Mouse (Mus musculus) erythroblast, adult 5-6 weeks (primary cell): ENCODE measurements around the gene Alox5ap. TPM values are rescaled to one million over a fixed set of nuclear protein-coding genes. Genes with fewer than 3 reads are reported as not detected.

Experiments
- ATAC-seq: replicated peaks from 2 replicates; pipeline ENCODE4 v1.8.0; 2016; ENCODE audit warnings: moderate number of reproducible peaks, mild to moderate bottlenecking, moderate TSS enrichment, inconsistent platforms; ENCODE audit not compliant: poor library complexity, low FRiP score, severe bottlenecking
- total RNA-seq, 2 experiments: library from RNA; stranded (forward) in 1 of 2; stranded (reverse) in 1 of 2; fragments of 150-400 nt in 1 of 2; fragments of 200-764, 138-1000 nt in 1 of 2; gene quantifications; 2 replicates each; pipeline versions ENCODE4 v1.2.3 to v1.2.4; 2015 to 2017; ENCODE audit warnings: low replicate concordance in 2 of 2

Alox5ap gene
- 202 and 238 TPM in 2 replicates for total RNA-seq (2015; ENCODE audit: low replicate concordance)
- total RNA-seq (2017; ENCODE audit: low replicate concordance) = 173 and 187 TPM in 2 replicates

DNA sequence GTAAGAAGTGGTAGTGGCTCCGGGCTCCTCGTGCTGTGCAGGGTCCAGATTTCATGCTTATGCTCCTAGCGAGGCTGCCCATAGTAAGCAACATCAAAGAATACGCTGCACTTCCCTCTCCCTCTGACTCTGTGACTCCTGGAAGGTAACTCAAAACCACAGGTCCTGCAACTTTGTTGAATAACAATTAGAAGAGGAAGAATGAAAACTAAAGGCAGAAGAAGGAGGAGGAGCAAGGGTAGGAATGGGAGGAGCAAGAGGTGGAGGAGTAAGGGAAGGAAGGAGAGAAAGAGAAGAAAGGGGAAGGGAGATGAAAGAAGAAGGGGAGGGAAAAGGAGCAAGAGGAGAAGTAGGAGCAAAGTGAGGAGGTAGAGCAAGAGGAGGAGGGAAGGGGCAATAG is at the start of gene Alox5ap:
Alox5ap (plus strand) TSS at position 363 of the 400 bp plus-strand sequence.
- ATAC-seq = no peak

DNA sequence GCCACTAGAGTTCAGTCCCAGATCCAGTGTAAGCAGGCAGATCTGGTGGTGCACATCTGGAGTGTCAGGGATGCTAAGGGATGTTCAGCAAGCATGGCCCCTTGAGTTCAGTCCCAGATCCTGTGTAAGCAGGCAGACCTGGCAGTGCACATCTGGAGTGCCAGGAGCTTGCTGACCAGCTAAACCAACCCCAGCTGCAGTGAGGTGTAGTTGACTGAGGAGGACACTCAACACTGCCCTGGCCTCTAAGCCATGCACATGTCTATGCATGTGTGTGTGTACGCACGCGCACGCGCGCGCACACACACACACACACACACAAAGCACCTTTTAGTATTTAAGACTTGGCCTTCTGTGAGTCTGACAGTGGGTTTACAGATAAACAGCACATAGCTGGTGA is 49.0 kb upstream of the Alox5ap start:
- ATAC-seq = no peak

DNA sequence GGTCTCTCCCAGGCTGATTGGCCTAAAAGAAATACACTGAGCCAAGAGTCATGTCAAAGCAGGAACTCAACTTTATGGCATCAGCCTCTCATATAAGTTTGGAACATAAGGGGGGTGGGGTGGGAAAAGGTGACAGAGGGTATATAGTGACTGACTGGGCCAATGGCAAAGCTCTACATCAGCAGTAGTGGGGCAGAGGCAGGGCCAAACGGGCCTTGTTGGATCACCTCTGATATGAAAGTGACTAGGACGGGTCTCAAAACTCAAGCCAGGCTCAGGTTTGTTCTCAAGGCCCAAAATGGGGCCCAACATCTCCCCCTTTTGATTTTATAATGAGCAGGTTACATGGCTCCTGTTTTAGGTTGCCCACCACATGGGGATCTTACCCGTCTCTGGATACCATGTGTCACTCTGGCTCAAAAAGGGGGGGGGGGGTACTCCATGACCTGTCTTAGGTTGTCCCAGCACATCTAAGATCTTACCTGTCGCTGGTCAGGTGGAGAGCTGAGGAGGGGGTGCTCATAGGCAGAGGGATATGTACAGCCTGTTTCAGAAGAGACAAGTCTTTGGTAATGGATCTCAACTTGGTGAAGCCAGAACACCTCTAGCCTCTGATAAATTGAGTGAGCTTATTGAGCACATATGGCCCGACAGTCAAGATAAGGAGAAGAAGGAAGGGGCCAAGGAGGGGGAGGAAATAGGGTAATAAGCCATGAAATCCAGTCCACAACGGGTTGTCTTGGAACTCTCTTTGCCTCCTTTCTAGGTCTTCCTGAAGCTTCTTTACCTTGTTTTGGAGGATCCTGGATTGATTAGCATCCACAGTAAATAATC is 46.8 kb upstream of the Alox5ap start:
- ATAC-seq = no peak

DNA sequence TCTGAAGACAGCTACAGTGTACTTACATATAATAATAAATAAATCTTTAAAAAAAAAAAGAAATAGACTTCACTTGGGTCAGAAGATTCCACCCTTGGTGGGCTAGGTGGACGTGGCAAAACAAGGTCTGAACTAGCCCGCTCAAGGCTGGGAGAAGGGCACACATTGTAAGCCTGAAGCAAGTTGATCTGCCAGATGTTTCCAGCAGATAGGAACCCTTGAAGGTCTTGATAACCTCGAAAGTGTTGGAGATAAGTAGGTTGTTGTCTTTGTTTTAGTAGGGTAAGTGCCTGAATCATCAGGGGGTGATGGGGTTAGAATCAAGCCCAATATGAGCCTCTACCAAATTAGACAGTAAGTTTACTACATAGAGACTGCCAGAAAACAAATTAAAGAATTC is 45.1 kb upstream of the Alox5ap start:
- no peak for ATAC-seq

DNA sequence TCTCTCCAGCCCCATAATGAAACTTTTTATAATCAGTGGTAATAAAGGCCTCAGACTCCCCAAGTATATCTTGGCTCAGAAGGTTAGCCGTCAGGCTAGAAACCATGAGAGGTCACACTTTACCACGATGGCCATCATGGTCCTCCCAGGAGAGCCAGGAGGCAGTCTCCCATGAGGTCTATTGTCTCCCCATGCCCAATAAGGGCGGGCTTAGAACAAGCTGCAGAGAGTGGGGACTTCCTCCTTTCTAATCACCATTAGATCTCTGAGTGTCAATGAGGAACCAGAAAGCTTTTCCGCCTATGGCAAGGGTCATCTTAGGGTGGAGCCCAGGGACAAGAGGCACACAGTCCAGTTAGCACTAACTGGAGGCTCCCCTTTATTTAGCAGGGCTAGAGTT is 43.2 kb upstream of the Alox5ap start:
- no peak for ATAC-seq

DNA sequence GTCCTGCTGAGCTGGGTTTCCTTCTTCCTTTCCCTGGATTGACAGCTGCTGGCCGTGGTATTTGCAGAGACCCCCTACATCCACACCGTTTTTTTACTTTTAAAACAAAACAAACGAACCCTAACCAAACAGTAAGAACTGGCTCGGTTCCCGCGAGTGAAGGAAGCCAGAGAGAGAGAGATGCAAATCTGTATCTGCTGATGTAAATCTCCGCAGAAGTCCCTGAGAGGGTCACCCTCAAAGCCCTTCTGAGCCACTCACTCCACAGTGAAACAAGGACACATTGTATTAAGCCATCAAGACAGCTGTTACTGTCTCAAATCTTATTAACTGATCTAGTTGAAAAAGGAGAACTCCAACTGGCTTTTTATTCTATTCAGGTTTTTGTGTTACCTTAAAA is 39.9 kb upstream of the Alox5ap start:
- no peak for ATAC-seq

DNA sequence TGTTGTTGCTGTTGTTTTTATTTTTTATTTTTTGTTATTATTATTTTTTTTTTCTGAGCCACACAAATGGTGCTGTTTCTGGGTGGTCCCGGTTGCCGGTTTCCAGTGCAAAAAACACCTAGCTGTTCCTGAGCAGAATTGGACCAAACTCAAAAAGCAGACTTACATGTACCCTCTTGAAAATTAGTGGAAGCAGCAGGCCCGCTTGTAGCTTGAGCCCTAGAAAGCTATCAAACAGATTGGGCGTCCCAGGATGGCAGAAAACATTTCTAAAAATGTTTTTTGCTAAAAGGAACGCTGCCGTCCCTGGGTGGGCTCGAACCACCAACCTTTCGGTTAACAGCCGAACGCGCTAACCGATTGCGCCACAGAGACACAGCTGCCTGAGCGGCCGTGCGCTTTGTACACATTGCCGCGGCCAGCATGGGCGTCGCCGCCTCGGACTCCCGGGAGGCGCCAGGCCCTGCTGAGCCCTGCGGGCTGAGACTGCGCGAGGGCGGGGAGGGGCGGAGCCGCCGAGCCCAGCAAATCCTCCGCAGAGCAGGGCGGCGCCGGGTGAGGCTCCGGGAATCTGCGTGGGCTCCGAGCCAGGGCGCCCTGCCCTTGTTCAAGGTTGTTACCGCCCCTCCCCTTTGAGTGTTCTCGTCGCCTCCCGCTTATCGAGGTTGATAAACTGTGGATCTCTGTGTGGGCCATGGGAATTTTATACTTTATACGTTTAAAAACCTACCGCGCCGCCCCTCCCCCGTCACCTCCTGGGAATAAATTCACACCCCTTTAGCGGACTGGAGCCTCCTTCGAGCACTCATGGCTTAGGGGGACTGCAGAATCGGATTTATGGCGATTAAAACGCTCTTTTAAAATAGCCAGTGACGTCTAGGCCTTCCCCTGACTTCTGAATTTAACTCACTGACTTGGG is 35.6 kb upstream of the Alox5ap start:
- ATAC-seq = peak; percentile 97

DNA sequence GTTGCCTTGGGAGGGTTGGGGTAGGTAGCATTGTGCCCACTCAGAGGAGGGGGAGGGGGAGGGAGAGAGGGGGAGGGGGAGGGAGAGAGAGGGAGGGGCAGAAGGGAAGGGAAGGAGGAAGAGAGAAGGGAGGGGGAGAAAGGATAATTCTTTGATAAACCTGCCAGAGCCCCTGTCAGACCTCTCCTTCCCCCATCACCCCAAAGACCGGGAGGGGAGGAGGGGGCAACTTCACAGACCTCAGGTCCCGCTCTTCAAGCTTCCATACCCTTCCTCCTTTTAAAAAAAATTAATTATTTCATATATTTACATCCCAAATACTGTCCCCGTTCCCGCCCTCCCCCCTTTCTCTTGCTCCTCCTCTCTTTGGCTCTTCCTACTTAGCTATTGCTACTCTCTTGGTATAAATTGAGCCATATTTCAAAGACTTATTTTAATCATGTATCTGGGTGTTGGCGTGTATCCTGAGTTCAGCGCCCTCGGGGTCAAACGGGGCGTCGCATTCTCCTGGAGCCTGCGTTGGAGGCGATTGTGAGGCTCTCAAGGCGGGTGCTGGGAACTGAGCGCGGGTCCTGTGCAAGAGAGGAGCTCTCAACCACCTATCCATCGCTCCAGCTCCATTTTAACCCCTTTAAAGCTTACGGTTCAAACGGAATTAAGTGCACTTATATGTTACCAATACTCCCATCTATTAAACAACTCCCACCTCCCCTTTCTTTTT is 34.8 kb upstream of the Alox5ap start:
- ATAC-seq = no peak

DNA sequence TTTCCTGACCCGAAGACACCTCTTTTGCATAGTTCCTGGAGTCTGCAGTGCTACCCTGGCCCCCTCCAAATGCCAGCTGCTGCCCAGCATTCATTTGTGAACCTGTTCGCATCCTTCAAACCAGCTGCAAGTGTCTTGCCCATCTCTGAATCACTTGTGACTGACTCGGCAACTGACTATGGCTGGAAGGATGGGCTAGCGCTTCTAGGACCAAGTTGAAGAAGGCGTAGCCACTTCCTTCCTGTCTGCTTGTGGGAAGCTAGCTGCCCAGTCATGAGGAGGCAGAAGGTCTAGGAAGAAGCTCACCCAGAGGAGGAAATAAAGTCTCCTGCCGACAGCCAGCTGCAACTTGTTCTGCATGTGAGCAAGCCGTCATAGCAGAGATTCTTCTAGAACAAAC is 29.6 kb upstream of the Alox5ap start:
- ATAC-seq = no peak

DNA sequence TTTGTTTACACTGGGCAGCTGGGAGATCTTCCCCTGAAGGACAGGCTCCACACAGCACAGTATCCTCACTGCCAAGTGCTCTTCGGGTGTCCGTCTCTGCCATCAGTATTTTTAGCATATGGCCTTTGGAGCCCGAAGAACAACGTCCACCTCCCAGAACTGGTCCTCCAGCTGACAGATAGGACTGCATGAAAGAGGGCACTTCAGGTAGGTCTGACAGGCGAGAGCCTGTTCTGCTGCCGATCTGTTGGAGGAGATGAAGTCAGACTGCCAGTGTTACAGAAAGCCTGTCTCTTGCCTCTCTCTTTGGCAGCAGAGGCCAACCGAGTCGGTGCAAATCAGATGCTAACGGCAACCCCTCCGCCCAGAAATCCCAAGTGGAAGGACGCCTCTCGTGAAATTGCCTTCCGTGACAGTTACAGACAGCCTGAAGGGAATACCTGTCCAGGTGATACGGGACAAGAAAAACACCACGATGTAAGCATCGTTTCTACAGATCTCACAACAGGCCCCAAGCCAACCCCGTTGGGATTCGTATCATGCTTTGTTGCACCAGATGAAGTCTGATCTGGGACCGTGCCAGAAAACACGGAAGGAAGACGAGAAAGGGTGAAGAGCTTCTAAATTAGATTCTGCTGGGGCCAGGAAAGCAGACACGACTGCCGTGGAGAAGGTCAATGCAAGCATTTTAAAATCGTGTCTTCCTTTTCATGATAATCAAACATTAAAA is 27.2 kb upstream of the Alox5ap start:
- ATAC-seq = no peak

DNA sequence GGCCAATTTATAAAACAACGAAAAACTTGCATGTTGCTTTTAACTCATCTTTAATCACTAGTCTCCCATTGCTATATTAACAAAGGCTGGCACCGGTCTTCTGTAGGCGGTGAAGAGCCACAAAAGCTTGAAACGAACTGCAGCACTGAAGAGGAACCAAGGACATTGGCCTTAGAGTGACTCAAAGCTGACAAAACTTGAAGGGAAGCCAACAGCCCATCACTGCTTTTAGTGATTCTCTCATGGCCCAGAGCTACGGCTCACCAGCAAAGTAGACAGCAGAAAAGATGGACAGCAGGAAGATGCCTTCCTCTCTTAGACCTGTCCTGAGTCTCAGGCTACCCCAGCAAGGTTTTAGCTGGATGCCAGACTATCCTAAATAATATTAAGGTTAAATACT is 22.1 kb upstream of the Alox5ap start:
- ATAC-seq = no peak

DNA sequence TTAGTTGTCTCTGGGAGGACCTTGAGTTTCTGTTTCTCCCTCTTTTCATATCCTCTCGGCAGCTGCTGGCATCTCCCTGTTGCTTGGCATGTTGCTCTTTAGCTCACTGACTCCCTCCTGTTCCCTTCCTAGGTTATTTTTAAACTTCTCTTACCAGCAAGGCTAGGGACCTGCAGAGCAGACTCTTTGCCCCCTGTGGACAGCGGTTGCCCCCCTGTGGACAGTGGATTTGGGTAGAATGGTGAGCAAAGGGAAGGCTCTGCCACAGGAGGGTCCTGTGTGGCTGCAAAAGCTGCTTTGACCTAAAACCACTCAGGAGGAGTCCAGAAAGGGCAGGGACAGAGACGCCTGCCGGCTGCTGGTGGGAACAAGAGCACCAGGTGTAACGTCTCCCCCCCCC is 21.5 kb upstream of the Alox5ap start:
- ATAC-seq = no peak

DNA sequence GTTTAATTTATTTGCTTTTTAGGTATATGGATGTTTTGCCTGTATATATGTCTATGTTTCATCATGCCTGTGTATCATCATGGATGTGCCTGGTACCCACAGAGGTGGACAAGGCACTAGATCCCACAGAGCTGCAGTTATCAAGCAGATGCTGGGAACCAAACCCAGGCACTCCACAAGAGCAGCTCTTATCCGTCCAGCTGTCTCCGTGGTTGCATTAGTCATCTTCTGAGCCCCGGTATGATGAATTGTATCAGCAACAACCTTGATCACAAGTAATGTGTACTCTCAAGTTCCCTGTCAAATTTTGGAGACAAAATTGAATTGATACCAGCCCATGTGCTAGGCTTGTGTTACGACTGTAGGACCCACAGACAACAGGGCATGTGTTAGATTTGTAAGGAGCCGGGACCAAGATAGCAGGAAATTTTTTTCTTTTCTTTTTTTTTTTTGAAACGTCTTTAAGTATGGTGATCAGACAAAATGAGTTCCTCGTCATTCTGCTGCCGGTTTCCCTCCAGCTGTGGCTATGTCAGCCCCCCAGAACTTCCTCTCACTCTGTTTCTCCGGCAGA is 19.1 kb upstream of the Alox5ap start:
- no peak for ATAC-seq

DNA sequence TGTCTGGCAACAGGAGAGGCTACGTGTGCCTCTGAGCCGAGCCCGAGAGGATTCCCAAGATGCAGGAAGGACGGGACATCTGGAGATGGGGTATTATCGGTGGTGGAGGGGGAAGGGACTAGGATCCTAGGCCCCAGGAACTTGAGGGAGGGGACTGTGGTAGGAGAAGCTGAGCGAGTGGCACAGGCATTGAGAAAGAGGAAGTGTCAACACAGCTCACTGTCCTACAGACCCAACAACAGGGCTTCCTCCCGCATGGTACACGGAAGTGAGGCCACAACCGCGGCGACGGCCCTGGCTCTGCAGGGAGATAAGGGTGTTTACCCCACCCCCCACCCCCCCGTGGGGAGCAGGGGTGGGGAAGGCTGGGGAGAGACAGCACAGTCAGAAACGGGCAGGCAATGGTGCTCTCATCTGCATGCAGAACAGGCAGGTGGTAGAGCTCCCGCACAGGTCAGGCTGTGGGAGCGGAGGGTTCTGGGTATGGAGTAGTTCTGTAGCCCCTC is 18.5 kb upstream of the Alox5ap start:
- peak; percentile 58 for ATAC-seq

DNA sequence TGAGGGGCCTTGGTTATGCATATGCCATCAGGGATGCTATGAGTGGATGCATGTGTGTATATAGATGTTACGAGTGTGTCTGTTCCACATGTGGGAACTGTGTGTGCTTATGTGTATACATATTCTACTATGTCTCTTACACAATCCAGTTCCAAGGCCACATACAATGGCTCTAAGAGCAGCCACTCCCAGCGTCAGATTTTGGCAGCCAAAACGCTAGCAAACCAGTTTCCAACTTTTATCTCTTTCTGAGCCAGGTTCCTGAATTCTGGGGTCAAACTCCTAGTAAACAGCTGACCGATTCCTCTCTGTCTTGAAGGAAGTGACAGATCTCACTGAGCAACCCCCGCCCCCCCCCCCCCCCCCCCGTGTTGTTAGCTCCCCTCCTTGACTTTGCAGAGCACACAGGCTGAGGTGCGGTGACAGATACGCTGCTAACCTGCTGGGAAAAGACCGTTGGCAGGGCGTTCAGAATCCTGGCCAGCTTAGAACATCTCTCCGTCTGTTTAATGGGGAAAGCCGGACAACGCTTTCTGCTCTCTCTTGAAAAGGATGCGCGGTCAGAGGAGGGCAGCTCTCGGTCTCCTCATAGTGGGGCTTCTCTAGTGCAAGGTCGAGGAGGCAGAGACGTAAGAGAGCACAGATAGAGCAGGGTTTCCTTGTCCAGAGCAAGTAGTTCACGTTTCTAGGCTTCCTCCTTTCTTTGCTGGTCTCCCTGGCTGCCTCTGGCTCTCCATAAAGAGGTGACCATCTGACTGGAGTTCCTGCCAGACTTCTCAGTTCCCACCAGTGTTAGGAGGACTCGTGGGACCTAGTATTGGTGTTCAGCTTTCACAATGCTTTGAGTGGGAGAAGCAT is 17.3 kb upstream of the Alox5ap start:
- no peak for ATAC-seq

DNA sequence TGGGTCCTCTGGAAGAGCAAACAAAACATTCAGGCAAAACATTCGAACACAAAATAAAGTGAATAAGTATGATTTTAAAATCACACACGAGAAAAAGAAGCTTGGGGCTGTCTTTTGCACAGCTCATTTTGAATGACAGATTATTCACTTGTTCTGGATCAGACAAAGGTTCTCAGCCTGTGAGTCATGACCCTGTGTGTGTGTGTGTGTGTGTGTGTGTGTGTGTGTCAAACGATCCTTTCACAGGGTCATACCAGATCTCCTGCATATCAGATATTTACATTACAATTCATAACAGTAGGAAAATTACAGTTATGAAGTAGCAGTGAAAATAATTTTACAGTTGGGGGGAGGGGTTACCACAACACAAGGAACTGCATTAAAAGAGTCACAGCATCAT is 12.3 kb upstream of the Alox5ap start:
- no peak for ATAC-seq

DNA sequence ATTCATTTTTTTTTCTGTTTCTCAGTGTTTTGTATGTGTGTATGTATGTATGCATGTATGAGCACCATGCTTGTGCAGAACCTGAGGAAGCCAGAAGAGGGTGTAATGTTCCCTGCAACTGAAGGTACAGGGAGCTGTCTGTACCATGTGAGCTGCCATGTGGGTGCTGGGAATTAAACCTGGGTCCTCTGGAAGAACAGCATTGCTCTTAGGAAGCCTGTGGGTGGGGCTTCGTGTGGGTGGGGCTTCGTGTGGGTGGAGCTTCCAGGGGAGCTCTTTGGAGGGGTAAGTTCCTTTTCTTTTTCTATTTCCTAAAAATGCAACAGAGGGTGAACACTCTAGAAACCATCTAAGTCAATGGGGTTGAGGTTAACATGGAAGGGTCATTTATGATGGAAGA is 11.1 kb upstream of the Alox5ap start:
- ATAC-seq = no peak

DNA sequence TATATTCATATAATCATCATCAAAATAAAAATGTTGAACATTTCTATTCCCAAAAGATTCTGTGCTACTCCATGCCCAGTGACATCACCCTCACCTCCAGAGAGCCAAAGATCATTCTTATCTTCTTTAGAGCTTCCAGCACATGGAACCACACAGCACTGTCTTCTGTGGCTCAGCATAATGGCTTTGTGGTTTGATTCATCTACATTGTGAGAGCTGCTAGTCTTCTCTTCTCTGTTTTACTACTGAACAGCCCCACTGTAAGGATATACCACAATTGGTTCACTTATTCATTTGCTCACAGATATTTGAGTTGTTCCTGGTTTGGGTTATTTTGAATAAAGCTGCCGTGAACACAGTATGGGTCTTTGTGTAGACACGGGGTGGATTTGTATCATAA is 9.0 kb upstream of the Alox5ap start:
- ATAC-seq = no peak
